Mouse (Mus musculus) lung, postnatal 36 days (tissue): ENCODE measurements around the gene Prkcb.

ENCODE experiments used
- DNase-seq: peaks from one replicate; pipeline ENCODE4 v3.0.0; 2022; ENCODE audit warnings: mixed read lengths

Gene Prkcb

GRCm38 (mm10) chr7:122410873-122411272, 122.3 kb downstream of the Prkcb start:
- DNase-seq, result no peak

GRCm38 (mm10) chr7:122413231-122413630, 124.7 kb downstream of the Prkcb start:
- no peak for DNase-seq

GRCm38 (mm10) chr7:122414146-122414545, 125.6 kb downstream of the Prkcb start:
- DNase-seq, result no peak

GRCm38 (mm10) chr7:122414608-122415007, 126.1 kb downstream of the Prkcb start:
- no peak for DNase-seq

GRCm38 (mm10) chr7:122415387-122415786, 126.8 kb downstream of the Prkcb start:
- no peak for DNase-seq

GRCm38 (mm10) chr7:122415904-122416303, 127.4 kb downstream of the Prkcb start:
- DNase-seq, result no peak

GRCm38 (mm10) chr7:122418551-122418950, 130.0 kb downstream of the Prkcb start:
- DNase-seq, result no peak

GRCm38 (mm10) chr7:122423816-122424215, 135.3 kb downstream of the Prkcb start:
- DNase-seq, result no peak

- DNase-seq, result no peak
Observed at GRCm38 (mm10) chr7:122429134-122429533, 140.6 kb downstream of the Prkcb start.

GRCm38 (mm10) chr7:122432401-122432800, 143.8 kb downstream of the Prkcb start:
- DNase-seq, result no peak

- no peak for DNase-seq
Observed at GRCm38 (mm10) chr7:122433377-122433776, 144.8 kb downstream of the Prkcb start.

- no peak for DNase-seq
Observed at GRCm38 (mm10) chr7:122434941-122435340, 146.4 kb downstream of the Prkcb start.

- DNase-seq, result no peak
Observed at GRCm38 (mm10) chr7:122435561-122435960, 147.0 kb downstream of the Prkcb start.

- no peak for DNase-seq
Observed at GRCm38 (mm10) chr7:122437390-122437789, 148.8 kb downstream of the Prkcb start.

- DNase-seq, result peak; percentile 50
Observed at GRCm38 (mm10) chr7:122445056-122445455, 156.5 kb downstream of the Prkcb start.

GRCm38 (mm10) chr7:122452671-122453070, 164.1 kb downstream of the Prkcb start:
- DNase-seq, result no peak

GRCm38 (mm10) chr7:122459203-122459965, 170.8 kb downstream of the Prkcb start:
- peak; percentile 87 for DNase-seq

- no peak for DNase-seq
Observed at GRCm38 (mm10) chr7:122460020-122460419, 171.5 kb downstream of the Prkcb start.

- peak; percentile 17 for DNase-seq
Observed at GRCm38 (mm10) chr7:122465823-122466549, 177.4 kb downstream of the Prkcb start.

- no peak for DNase-seq
Observed at GRCm38 (mm10) chr7:122466722-122467121, 178.2 kb downstream of the Prkcb start.

- no peak for DNase-seq
Observed at GRCm38 (mm10) chr7:122467831-122468230, 179.3 kb downstream of the Prkcb start.

- peak; percentile 64 for DNase-seq
Observed at GRCm38 (mm10) chr7:122470370-122471280, 182.1 kb downstream of the Prkcb start.

GRCm38 (mm10) chr7:122472223-122472622, 183.7 kb downstream of the Prkcb start:
- no peak for DNase-seq
